Mouse (Mus musculus): Measurements from ENCODE around the gene Cacna1e. TPM values are rescaled to one million over a fixed set of nuclear protein-coding genes. Genes with fewer than 3 reads are reported as not detected.

Cacna1e gene
- total and polyA plus RNA-seq, 2 experiments from 2014 or later = 10.3 to 68.4 TPM

- Histone ChIP-seq H3K27me3 (ENCODE audit: insufficient read depth, low read length) (no peaks in the 10 kb centered on the region), H3K36me3 (ENCODE audit: insufficient read depth, low read length) (no peaks in the 10 kb centered on the region), H3K4me2 (ENCODE audit: low read depth, low read length, poor library complexity, severe bottlenecking) (no peak overlapping the region), H3K9ac (replicated peaks; ENCODE audit: low read length, poor library complexity, severe bottlenecking) (no peak overlapping the region), H3K9me3 (ENCODE audit: low read length) (no peaks in the 10 kb centered on the region), H3K4me1 (ENCODE audit: insufficient read depth, low read length) (no peaks in the 10 kb centered on the region), H3K4me3 (ENCODE audit: low read depth, low read length) (no peak overlapping the region), H3K27ac (ENCODE audit: low read depth, low read length) (no peak overlapping the region)
- no peak for TF ChIP-seq CTCF (IDR thresholded peaks at IDR 0.05)
- ATAC-seq (ENCODE audit: low FRiP score) (no peak), DNase-seq (ENCODE audit: low spot score) (no peak)
- 76% methylated on average over 2 of the region's 2 CpGs for WGBS
Measured at GRCm38 (mm10) chr1:154579929-154580328, 304.4 kb downstream of the Cacna1e start.

- no peak for TF ChIP-seq CTCF (IDR thresholded peaks at IDR 0.05)
- Histone ChIP-seq H3K27ac (ENCODE audit: low read depth, low read length) (no peak overlapping the region), H3K9ac (replicated peaks; ENCODE audit: low read length, poor library complexity, severe bottlenecking) (no peak overlapping the region), H3K9me3 (ENCODE audit: low read length) (no peaks in the 10 kb centered on the region), H3K27me3 (ENCODE audit: insufficient read depth, low read length) (no peaks in the 10 kb centered on the region), H3K4me1 (ENCODE audit: insufficient read depth, low read length) (no peaks in the 10 kb centered on the region), H3K4me3 (ENCODE audit: low read depth, low read length) (no peak overlapping the region), H3K36me3 (ENCODE audit: insufficient read depth, low read length) (no peaks in the 10 kb centered on the region), H3K4me2 (ENCODE audit: low read depth, low read length, poor library complexity, severe bottlenecking) (no peak overlapping the region)
- no peak for DNase-seq (ENCODE audit: low spot score)
- no peak for ATAC-seq (ENCODE audit: low FRiP score)
- WGBS = 81% methylated on average over 4 of the region's 4 CpGs
Measured at GRCm38 (mm10) chr1:154578748-154579147, 305.6 kb downstream of the Cacna1e start.

- Histone ChIP-seq H3K27ac (ENCODE audit: low read depth, low read length) (no peak overlapping the region), H3K36me3 (ENCODE audit: insufficient read depth, low read length) (no peaks in the 10 kb centered on the region), H3K4me1 (ENCODE audit: insufficient read depth, low read length) (no peaks in the 10 kb centered on the region), H3K9ac (replicated peaks; ENCODE audit: low read length, poor library complexity, severe bottlenecking) (no peak overlapping the region), H3K27me3 (ENCODE audit: insufficient read depth, low read length) (no peaks in the 10 kb centered on the region), H3K4me3 (ENCODE audit: low read depth, low read length) (no peak overlapping the region), H3K9me3 (ENCODE audit: low read length) (no peaks in the 10 kb centered on the region), H3K4me2 (ENCODE audit: low read depth, low read length, poor library complexity, severe bottlenecking) (no peak overlapping the region)
- 44% methylated on average over 2 of the region's 2 CpGs for WGBS
- ATAC-seq (ENCODE audit: low FRiP score) (no peak), DNase-seq (ENCODE audit: low spot score) (no peak)
- no peak for TF ChIP-seq CTCF (IDR thresholded peaks at IDR 0.05)
Measured at GRCm38 (mm10) chr1:154576418-154576817, 307.9 kb downstream of the Cacna1e start.

GRCm38 (mm10) chr1:154566026-154566425, 318.3 kb downstream of the Cacna1e start:
- no peak for DNase-seq (ENCODE audit: low spot score)
- no peaks in the 10 kb centered on the region for H3K36me3 ChIP-seq (ENCODE audit: insufficient read depth, low read length)
- no peaks in the 10 kb centered on the region for H3K27me3 ChIP-seq (ENCODE audit: insufficient read depth, low read length)
- H3K9me3 ChIP-seq (ENCODE audit: low read length) = no peaks in the 10 kb centered on the region
- H3K9ac ChIP-seq (replicated peaks; ENCODE audit: low read length, poor library complexity, severe bottlenecking) = no peak overlapping the region
- H3K4me2 ChIP-seq (ENCODE audit: low read depth, low read length, poor library complexity, severe bottlenecking) = no peak overlapping the region
- TF ChIP-seq CTCF (IDR thresholded peaks at IDR 0.05) = no peak
- no peak overlapping the region for H3K27ac ChIP-seq (ENCODE audit: low read depth, low read length)
- ATAC-seq (ENCODE audit: low FRiP score) = no peak
- no peaks in the 10 kb centered on the region for H3K4me1 ChIP-seq (ENCODE audit: insufficient read depth, low read length)
- no peak overlapping the region for H3K4me3 ChIP-seq (ENCODE audit: low read depth, low read length)
- 87% methylated on average over 6 of the region's 6 CpGs for WGBS

- H3K27me3 ChIP-seq (ENCODE audit: insufficient read depth, low read length) = no peaks in the 10 kb centered on the region
- ATAC-seq (ENCODE audit: low FRiP score) (no peak), DNase-seq (ENCODE audit: low spot score) (peak; percentile 75)
- H3K9ac ChIP-seq (replicated peaks; ENCODE audit: low read length, poor library complexity, severe bottlenecking) = no peak overlapping the region
- peak overlapping the region; percentile 65 for H3K27ac ChIP-seq (ENCODE audit: low read depth, low read length)
- H3K4me2 ChIP-seq (ENCODE audit: low read depth, low read length, poor library complexity, severe bottlenecking) = peak overlapping the region; percentile 4; the same call in 1 of the 2 replicates
- H3K4me1 ChIP-seq (ENCODE audit: insufficient read depth, low read length) = peaks cover 10% of the 10 kb centered on the region; the same call in 1 of the 2 replicates
- no peak for TF ChIP-seq CTCF (IDR thresholded peaks at IDR 0.05)
- no peaks in the 10 kb centered on the region for H3K36me3 ChIP-seq (ENCODE audit: insufficient read depth, low read length)
- 0% methylated on average over 1 of the region's 1 CpGs for WGBS
- no peak overlapping the region for H3K4me3 ChIP-seq (ENCODE audit: low read depth, low read length)
- H3K9me3 ChIP-seq (ENCODE audit: low read length) = no peaks in the 10 kb centered on the region
Measured at GRCm38 (mm10) chr1:154555811-154556210, 328.5 kb downstream of the Cacna1e start.

- no peak for DNase-seq (ENCODE audit: low spot score)
- no peak for ATAC-seq (ENCODE audit: low FRiP score)
- Histone ChIP-seq H3K27ac (ENCODE audit: low read depth, low read length) (no peak overlapping the region), H3K27me3 (ENCODE audit: insufficient read depth, low read length) (no peaks in the 10 kb centered on the region), H3K4me1 (ENCODE audit: insufficient read depth, low read length) (peaks cover 10% of the 10 kb centered on the region; the same call in 1 of the 2 replicates), H3K9me3 (ENCODE audit: low read length) (no peaks in the 10 kb centered on the region), H3K9ac (replicated peaks; ENCODE audit: low read length, poor library complexity, severe bottlenecking) (no peak overlapping the region), H3K4me3 (ENCODE audit: low read depth, low read length) (no peak overlapping the region), H3K36me3 (ENCODE audit: insufficient read depth, low read length) (no peaks in the 10 kb centered on the region), H3K4me2 (ENCODE audit: low read depth, low read length, poor library complexity, severe bottlenecking) (no peak overlapping the region)
- TF ChIP-seq CTCF (IDR thresholded peaks at IDR 0.05) = no peak
- 94% methylated on average over 1 of the region's 1 CpGs for WGBS
Measured at GRCm38 (mm10) chr1:154553132-154553531, 331.2 kb downstream of the Cacna1e start.
